Mouse (Mus musculus) right cerebral cortex, postnatal 10 days (tissue): ENCODE results near the gene Rcor2.

Source experiments
- DNase-seq, 2 experiments: peaks; one replicate each; pipeline ENCODE4 v3.0.0; 2021; ENCODE audit warnings: low spot score in 2 of 2

The Rcor2 gene

DNA sequence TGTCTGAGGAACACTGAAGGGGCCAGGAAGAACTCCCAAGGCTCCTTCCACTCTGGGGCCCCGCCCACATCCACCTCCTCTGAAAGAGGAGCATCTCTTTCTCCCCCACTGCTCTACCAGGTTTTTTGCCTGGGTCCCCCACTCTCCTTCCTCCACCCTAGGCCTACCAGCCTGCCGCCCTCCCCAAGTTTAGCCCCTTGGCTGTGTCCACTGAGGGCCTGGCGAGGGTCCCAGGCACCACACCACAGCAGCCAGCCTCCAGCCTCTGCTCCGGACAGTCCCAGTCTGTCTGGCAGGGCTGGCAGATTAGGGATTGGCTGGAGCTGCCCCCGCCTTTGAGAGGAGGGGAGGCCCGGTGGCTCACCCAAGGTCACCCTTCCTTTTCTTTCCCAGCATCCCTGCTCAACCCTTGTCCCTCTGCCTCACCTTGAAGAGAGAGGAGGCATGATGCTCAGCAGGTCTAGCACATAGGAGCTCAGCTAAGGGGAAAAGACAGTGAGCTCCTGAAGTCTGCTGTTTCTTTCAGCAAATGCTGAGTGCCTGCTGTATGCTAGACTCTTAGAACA is 2.3 kb upstream of the Rcor2 start:
- DNase-seq, result peak; percentile 74 to 79

- DNase-seq, result peak; percentile 52 to 56
Measured at GRCm38 (mm10) chr19:7265478-7266191, 1.5 kb upstream of the Rcor2 start.

DNA sequence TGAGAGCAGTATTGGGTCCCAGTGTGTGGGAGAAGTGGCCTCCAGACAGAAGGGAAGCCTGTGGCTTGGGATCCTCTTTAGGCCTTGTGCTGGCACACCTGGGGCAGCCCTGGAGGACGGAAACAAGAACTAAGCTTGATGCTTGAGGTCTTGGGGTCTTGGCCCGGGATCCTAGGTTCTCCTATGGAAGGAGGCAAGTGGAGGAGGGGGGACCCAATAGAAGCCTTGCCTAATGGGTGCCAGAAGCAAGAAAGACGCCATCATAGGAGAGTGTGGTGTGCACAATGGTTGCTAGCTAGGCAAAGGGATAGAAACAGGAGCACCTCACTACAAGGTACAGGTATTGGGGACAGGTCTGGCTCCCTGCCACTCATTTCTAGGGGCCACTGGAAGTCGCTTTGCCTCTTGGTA is 699 bp upstream of the Rcor2 start:
- peak; percentile 31 to 54 for DNase-seq

DNA sequence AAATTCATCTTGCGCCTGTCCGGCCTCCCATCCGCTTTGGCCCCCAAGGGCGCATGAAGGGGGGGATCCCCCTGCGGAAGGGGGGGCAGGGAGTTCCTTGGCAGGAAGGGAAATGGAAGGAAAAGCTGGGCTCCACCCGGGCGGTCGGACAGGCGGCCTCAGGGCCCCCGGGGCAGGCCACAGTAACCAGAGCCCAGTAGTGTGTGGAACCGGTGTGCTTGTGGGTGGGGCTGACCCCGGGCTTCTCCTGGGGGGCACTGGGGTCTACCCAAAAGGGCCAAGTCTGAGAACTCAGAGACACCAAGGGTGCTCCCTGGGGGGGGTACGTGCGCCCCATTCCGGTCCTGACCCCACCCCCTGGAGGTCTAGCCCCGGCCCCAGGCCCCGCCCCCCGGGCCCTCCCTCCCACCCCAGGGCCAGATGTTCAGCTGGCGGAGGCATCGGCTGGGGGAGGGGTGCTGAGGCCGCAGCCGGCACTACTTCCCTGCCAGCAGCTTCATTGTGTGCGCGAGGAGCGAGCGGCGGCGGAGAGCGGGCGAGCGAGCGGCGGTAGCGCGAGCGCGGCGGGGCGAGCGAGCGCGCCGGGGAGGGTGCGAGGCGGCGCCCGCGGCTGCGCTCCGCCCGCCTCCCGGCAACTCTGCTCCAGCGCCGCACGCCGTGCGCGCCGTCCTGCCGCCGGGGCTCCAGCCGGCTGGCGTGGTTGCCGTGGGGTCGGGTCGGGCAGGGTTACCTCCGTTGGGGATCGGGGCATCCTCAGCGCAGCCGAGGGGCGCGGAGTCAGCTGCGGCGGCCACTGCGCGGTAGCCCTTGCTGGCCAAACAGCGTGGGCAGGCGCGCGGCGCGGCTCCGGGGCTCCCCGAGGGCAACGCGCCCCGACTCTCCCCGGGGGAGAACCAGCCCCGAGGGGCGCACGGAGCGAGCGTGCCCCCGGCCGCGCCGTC is 926 bp downstream of the Rcor2 start:
- DNase-seq, result peak; percentile 88 to 90

DNA sequence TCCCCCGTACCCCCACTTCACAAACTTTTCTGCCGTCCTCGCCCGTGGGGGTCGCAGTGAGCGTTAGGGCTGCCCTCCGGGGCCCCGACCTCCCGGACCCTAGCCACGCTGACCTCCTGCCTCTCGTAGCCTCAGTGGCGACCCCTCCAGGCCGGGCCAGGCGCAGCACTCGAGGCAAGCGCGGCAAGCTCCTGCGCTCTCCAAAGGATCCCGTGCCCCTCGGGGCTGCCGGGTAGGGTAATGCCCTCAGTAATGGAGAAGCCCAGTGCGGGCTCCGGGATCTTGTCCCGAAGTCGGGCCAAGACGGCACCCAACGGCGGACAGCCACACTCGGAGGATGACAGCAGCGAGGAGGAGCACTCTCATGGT is 1.6 kb downstream of the Rcor2 start:
- peak; percentile 77 to 80 for DNase-seq

DNA sequence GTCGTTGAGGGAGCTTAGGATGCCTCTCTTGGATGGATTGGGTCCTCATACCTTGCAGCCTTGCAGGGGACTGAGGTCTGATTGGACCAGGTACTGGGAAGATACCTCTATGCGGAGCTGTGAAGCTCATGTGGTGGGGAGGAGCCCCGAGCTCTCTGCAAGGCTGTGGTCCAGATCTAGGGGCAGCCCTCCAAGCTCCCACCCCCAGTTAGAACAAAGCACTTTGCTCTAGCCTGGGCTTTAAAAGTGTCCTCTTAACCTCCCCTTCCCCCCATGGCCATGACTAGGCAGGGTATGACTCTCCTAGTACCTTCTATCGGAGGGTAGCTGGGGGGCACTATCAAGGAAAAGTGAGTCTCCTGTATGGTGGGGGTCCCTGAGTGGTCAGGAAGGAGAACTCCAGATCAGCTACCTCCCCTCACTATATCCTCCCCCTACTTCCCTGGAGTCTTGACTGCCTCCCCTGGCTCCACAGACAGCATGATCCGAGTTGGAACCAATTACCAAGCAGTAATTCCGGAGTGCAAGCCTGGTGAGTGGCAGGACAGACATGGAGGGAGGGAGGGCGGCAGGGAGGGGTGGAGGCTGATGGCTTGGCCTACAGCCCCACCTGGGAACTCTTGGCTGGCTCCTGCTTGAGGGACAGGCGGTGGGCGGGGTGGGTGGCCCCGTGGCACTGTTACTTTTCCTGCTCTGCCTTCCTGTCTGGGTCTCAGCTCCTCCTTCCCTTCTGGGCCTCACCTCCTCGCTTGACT is 2.3 kb downstream of the Rcor2 start:
- DNase-seq, result peak in 1 of 2 experiments; percentile 58

DNA sequence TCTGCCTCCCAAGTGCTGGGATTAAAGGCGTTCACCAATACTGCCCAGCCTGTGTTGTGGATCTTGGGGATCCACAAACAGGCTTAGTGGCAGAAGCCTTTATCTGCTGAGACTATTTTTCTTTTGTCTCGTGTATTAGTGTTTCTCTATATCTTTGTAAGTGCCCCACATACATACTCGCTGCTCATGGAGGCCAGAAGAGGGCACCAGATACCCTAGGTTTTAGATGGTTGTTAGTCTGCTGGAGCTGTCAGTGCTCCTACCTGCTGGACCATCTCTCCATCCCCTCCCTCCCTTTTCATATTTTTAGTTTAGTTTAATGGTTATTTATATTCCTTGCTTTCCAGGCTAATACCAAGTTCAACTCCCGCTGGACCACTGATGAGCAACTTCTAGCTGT is 6.4 kb downstream of the Rcor2 start:
- peak in 1 of 2 experiments; percentile 32 for DNase-seq

DNA sequence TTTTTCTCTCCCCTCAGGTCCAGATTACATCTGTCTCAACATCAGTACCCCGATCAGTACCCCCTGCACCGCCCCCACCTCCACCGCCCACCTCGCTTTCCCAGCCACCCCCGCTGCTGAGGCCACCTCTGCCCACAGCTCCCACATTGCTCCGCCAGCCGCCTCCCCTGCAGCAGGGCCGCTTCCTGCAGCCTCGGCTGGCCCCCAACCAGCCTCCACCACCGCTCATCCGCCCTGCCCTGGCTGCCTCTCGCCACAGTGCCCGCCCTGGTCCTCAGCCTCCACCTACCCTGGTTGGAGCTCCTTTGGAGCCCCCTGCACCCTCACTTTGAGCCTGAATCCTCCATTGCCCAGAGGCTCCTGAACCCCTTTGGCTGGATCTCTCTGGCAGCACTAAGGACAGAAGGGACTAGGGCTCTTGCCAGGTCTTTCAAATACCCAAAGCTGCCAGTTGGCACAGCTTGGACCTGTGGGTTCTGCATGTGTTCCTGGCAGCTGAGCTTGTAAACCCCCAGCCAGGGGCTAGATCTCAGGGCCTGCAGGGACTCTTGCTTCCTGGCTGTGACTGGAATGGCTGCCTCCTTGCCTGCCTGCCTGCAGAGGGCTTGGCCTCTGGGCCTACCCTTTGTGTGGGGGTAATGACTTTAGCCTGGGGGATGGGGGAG is 7.3 kb downstream of the Rcor2 start:
- DNase-seq, result peak; percentile 78 to 85

DNA sequence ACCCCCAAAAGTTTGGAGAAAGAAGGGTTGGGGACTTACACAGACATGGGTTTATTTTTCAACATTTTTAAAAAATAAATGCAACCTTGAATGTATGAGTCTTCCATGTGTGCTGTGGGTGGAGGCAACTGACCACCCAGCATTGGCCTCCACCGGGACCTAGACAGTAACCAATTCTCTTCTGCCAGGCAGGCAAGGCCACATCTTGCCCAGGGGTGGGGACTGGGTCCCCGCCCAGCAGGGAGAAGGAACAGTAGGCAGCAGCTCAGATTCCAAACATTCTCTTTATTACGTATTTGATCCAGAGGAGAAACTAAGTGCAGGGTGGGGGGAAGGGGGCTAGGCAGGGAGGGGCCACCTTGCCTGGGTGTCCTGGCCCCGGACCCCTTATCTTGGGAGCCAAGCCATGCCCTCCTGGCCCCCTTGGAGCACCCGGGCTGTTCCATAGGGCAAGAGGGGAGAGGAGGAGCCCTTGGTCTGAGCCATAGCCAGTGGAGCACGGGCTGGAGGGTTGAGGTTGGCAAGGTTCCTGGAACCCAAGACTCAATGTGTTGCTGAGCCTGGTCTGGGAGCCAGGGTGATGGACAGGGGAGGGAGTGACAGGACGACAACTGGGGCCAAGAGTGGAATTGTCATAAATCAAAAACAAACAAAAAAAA is 8.1 kb downstream of the Rcor2 start:
- DNase-seq, result peak in 1 of 2 experiments; percentile 64

DNA sequence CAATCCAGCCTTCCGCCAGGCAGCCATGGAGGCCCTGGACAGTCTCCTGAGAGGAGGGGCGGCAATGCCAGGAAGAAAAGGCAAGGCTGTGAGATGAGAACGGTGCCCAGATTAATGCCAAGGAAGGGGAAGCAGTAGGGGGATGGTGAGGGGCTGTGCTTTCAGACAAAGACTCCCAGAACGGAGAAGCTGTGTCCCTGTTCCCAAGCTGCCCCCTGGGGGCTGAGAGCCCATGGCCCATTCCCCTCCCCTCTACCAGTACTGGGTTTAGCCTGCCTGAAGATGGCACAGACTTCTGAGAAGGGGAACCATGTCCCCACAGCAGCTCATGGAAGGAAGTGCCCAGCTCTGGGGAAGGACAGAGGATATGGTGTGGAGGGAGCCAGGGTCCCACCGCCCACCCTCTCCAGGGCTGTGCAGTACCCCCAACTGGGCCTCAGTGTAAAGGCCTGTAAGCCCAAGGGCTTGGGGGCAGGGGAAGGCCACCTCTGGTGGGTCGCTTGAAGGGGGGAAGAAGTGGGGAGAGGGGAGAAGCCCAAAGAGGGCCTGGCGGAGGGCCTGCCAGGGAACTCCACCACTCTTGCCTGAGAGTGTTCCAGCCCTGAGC is 9.0 kb downstream of the Rcor2 start:
- peak in 1 of 2 experiments; percentile 60 for DNase-seq

GRCm38 (mm10) chr19:7276796-7277195 is 9.7 kb downstream of the Rcor2 start:
- peak in 1 of 2 experiments; percentile 42 for DNase-seq

DNA sequence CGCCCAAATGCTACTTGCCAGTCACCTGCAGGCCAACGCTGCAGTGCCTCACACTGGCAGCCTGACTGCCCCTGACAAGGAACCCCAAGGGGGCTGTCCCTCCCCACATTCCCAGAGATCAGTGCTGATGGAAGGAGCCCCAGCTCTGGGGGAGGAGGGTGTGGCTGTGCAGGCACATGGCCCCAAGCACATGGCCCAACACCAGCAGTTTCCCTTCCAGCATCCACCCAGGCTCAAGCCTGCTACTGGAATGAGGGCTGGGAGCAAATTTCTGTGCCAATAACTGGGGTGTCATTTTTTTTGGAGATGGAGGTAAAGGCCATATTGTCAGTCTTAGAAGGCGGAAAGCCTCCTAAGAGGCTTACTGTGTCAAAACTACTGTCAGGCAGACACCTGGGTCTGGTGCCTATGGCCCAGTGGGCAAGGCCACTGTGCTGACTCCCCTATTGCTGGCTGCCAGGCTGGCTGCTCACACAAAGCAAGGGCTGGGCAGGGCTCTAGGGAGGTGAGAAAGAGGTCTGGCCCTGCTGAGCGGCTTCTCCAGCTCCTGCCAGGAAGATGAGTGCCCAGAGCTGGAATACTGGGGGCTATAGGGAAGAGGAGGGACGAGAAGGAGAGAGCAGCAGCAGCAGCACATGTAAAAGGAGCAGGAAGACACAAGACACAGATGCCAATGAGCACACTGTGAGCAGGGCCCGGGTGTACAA is 11.2 kb downstream of the Rcor2 start:
- peak in 1 of 2 experiments; percentile 30 for DNase-seq

GRCm38 (mm10) chr19:7279114-7279513 is 12.0 kb downstream of the Rcor2 start:
- DNase-seq, result peak in 1 of 2 experiments; percentile 60

GRCm38 (mm10) chr19:7280557-7281330 is 13.6 kb downstream of the Rcor2 start:
- DNase-seq, result peak; percentile 82 to 89

- no peak for DNase-seq
Measured at GRCm38 (mm10) chr19:7286563-7287315, 19.6 kb downstream of the Rcor2 start.

DNA sequence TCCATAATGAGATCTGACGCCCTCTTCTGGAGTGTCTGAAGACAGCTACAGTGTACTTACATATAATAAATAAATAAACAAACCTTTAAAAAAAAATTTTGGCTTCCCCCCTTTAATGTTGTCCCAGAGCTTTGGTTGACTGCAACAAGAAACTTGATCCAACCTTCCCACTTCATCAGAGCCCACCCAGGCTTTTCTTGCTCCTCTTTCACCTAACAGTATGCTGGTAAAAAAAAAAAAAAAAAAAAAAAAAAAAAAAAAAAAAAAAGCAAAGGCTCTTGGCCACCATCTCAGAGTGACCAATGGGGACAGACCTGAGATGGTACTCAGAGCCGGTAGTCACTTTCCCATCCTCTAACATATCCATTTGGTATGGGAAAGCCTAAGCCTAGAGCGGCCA is 21.2 kb downstream of the Rcor2 start:
- DNase-seq, result no peak

DNA sequence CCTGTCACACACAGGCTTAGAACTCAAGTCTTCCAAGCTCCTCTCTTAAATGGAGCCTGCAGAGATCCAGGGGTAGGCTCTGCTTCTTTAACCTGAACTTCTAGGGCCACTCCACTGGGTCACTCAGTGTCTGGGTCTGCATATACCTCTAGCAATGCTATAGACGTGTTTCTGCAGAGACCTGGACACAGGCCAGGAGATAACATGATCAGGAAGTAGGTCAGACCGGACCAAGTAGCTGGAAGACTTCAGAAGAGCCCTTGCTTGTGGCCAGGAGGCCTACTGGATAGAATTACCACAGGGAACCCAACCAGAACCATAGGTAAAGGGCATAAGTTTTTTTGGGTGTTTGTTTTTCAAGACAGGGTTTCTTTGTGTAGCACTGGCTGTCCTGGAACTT is 22.6 kb downstream of the Rcor2 start:
- DNase-seq, result no peak
